Mouse (Mus musculus) cerebellum, adult (tissue): ENCODE measurements around the gene Ptcra.

Experiments used
- ATAC-seq: cut with Nextera tagmentation; 2 replicates; pipeline ENCODE4 v1.9.2; 2017; ENCODE audit warnings: mild to moderate bottlenecking, moderate library complexity, mixed read lengths; ENCODE audit not compliant: insufficient number of reproducible peaks, low FRiP score, low TSS enrichment

The Ptcra gene

GRCm38 (mm10) chr17:46727271-46727670 lies 36.2 kb downstream of the Ptcra start:
- ATAC-seq: no peak

GRCm38 (mm10) chr17:46725731-46726645 lies 37.5 kb downstream of the Ptcra start:
- ATAC-seq: peak; percentile 77

GRCm38 (mm10) chr17:46725273-46725672 lies 38.2 kb downstream of the Ptcra start:
- 0 out of 2 replicates have a peak, but pooled peaks have one; percentile 24 for ATAC-seq

- ATAC-seq: no peak
These were observed 38.9 kb downstream of the Ptcra start for GRCm38 (mm10) chr17:46724477-46725084.

GRCm38 (mm10) chr17:46721077-46721476 lies 42.4 kb downstream of the Ptcra start:
- no peak for ATAC-seq

GRCm38 (mm10) chr17:46714756-46715481 lies 48.6 kb downstream of the Ptcra start:
- ATAC-seq: no peak

- ATAC-seq: no peak
These were observed 49.7 kb downstream of the Ptcra start for GRCm38 (mm10) chr17:46713849-46714248.

GRCm38 (mm10) chr17:46712442-46712841 lies 51.1 kb downstream of the Ptcra start:
- no peak for ATAC-seq

- no peak; the same call in 1 of the 2 replicates for ATAC-seq
These were observed 51.8 kb downstream of the Ptcra start for GRCm38 (mm10) chr17:46711612-46712271.

GRCm38 (mm10) chr17:46710959-46711597 lies 52.4 kb downstream of the Ptcra start, which contains the start of gene Pex6:
Pex6 (plus strand) TSS chr17:46711463.
- ATAC-seq: peak; percentile 83

GRCm38 (mm10) chr17:46706375-46707089 lies 57.0 kb downstream of the Ptcra start:
- no peak for ATAC-seq
